Mouse (Mus musculus) erythroblast, embryonic 14.5 days (primary cell): ENCODE measurements around the gene Hist1h3d.

ENCODE experiments used
- GATA1 ChIP-seq: IDR thresholded peaks from 2 replicates; pipeline ENCODE4 v1.6.1; 2012; ENCODE audit warnings: low read length, inconsistent platforms, mixed read lengths
- TAL1 ChIP-seq: IDR thresholded peaks from 3 replicates; pipeline ENCODE4 v1.6.1; 2012; ENCODE audit warnings: low read length, inconsistent platforms, mixed read lengths

GRCm38 (mm10) chr13:23610393-23610792 lies 34.8 kb downstream of the Hist1h3d start:
- no peak for TF ChIP-seq GATA1
- TF ChIP-seq TAL1: no peak
